Mouse (Mus musculus) MEL (cell line): Measurements from ENCODE around the gene Nck1.

Source experiments
- ELF1 ChIP-seq: IDR thresholded peaks from 2 replicates; pipeline ENCODE4 v1.6.1; 2014; ENCODE audit warnings: low read depth, mild to moderate bottlenecking, inconsistent platforms, low read length, improper control_type of control experiment, moderate library complexity
- EP300 ChIP-seq, 2 experiments: IDR thresholded peaks; 2 replicates each; pipeline ENCODE4 v1.6.1; 2011; ENCODE audit warnings: improper control_type of control experiment in 2 of 2, low read length in 2 of 2, low read depth in 1 of 2, mild to moderate bottlenecking in 1 of 2
- ETS1 ChIP-seq: IDR thresholded peaks from 2 replicates; pipeline ENCODE4 v1.6.1; 2012; ENCODE audit warnings: low read depth, mild to moderate bottlenecking, inconsistent platforms, low read length, improper control_type of control experiment, moderate library complexity
- JUND ChIP-seq: IDR thresholded peaks from 2 replicates; pipeline ENCODE4 v1.6.1; 2011; ENCODE audit warnings: low read depth, mild to moderate bottlenecking, improper control_type of control experiment, low read length

DNA sequence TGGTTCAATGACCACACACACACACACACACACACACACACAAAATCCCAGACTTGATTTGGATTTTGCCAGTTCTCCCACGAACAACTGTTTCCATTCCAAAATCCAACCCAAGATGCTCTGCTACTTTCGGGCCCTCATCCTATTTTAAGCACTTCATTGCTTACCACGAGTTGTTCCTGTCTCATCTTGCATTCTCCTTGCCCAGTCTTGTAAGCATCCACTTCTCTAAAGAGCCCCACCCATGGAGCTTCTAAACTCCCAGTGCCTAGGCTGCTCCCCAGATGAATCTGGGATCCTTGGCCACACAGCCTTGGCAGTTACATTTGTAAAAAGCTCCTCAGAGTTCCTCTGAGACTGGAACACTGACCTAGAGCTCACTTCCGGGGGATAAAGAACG, 62.6 kb downstream of the Nck1 start:
- TF ChIP-seq JUND (no peak), ETS1 (no peak), EP300 (IDR thresholded peaks at IDR 0.05; ENCODE audit: low read depth in 1 of 2, low read length in 2 of 2) (no peak), ELF1 (no peak)
